Mouse (Mus musculus): Measurements from ENCODE around the gene Vmp1. TPM values are rescaled to one million over a fixed set of nuclear protein-coding genes. Genes with fewer than 3 reads are reported as not detected.
A peak's percentile ranks its signal among the peaks of the same experiment; 100 is the strongest.

Vmp1 gene
- polyA plus RNA-seq, 1 experiment = 65.3 TPM

GRCm38 (mm10) chr11:86701151-86701550, 17.5 kb upstream of the Vmp1 start:
- TF ChIP-seq POLR2A (IDR thresholded peaks at IDR 0.05; ENCODE audit: borderline replicate concordance, extremely low read depth, low read depth, low read length) (no peak), CTCF (IDR thresholded peaks at IDR 0.05; ENCODE audit: insufficient read depth, low read length) (no peak)
- 92% methylated on average over 4 of the region's 4 CpGs for WGBS
- DNase-seq = no peak
- H3K4me1 ChIP-seq (ENCODE audit: control insufficient read depth, insufficient read depth, low read length) = no peaks in the 10 kb centered on the region
- H3K4me3 ChIP-seq (replicated peaks; ENCODE audit: extremely low read depth, low read depth, low read length) = no peak overlapping the region

- WGBS = 74% methylated on average over 4 of the region's 4 CpGs
- DNase-seq = no peak
- no peaks in the 10 kb centered on the region for H3K4me1 ChIP-seq (ENCODE audit: control insufficient read depth, insufficient read depth, low read length)
Measured at GRCm38 (mm10) chr11:86695461-86695860, 11.8 kb upstream of the Vmp1 start.

GRCm38 (mm10) chr11:86692546-86692945, 8.9 kb upstream of the Vmp1 start:
- DNase-seq = no peak
- TF ChIP-seq CTCF (IDR thresholded peaks at IDR 0.05; ENCODE audit: insufficient read depth, low read length) (no peak), POLR2A (IDR thresholded peaks at IDR 0.05; ENCODE audit: borderline replicate concordance, extremely low read depth, low read depth, low read length) (no peak)
- no peaks in the 10 kb centered on the region for H3K4me1 ChIP-seq (ENCODE audit: control insufficient read depth, insufficient read depth, low read length)
- 84% methylated on average over 2 of the region's 2 CpGs for WGBS
- H3K4me3 ChIP-seq (replicated peaks; ENCODE audit: extremely low read depth, low read depth, low read length) = no peak overlapping the region

More at GRCm38 (mm10) chr11:86695461-86695860, 11.8 kb upstream of the Vmp1 start:
- TF ChIP-seq POLR2A (IDR thresholded peaks at IDR 0.05; ENCODE audit: borderline replicate concordance, extremely low read depth, low read depth, low read length) (no peak), CTCF (IDR thresholded peaks at IDR 0.05; ENCODE audit: insufficient read depth, low read length) (no peak)
- no peak overlapping the region for H3K4me3 ChIP-seq (replicated peaks; ENCODE audit: extremely low read depth, low read depth, low read length)

- Histone ChIP-seq H3K4me1 (ENCODE audit: control insufficient read depth, insufficient read depth, low read length) (no peaks in the 10 kb centered on the region), H3K4me3 (replicated peaks; ENCODE audit: extremely low read depth, low read depth, low read length) (no peak overlapping the region)
- WGBS = 82% methylated on average over 2 of the region's 2 CpGs
- no peak for DNase-seq
- no peak for TF ChIP-seq CTCF (IDR thresholded peaks at IDR 0.05; ENCODE audit: insufficient read depth, low read length)
- TF ChIP-seq POLR2A (IDR thresholded peaks at IDR 0.05; ENCODE audit: borderline replicate concordance, extremely low read depth, low read depth, low read length) = no peak
Measured at GRCm38 (mm10) chr11:86691956-86692355, 8.3 kb upstream of the Vmp1 start.

- TF ChIP-seq CTCF (IDR thresholded peaks at IDR 0.05; ENCODE audit: insufficient read depth, low read length) = no peak
- TF ChIP-seq POLR2A (IDR thresholded peaks at IDR 0.05; ENCODE audit: borderline replicate concordance, extremely low read depth, low read depth, low read length) = no peak
- Histone ChIP-seq H3K4me1 (ENCODE audit: control insufficient read depth, insufficient read depth, low read length) (no peaks in the 10 kb centered on the region), H3K4me3 (replicated peaks; ENCODE audit: extremely low read depth, low read depth, low read length) (no peak overlapping the region)
- WGBS = 90% methylated on average over 3 of the region's 3 CpGs
- no peak for DNase-seq
Measured at GRCm38 (mm10) chr11:86691482-86691881, 7.8 kb upstream of the Vmp1 start.

GRCm38 (mm10) chr11:86690383-86690782, 6.7 kb upstream of the Vmp1 start:
- H3K4me1 ChIP-seq (ENCODE audit: control insufficient read depth, insufficient read depth, low read length) = no peaks in the 10 kb centered on the region
- DNase-seq = no peak
- TF ChIP-seq POLR2A (IDR thresholded peaks at IDR 0.05; ENCODE audit: borderline replicate concordance, extremely low read depth, low read depth, low read length) = no peak
- no peak for TF ChIP-seq CTCF (IDR thresholded peaks at IDR 0.05; ENCODE audit: insufficient read depth, low read length)
- H3K4me3 ChIP-seq (replicated peaks; ENCODE audit: extremely low read depth, low read depth, low read length) = no peak overlapping the region
- WGBS = 79% methylated on average over 3 of the region's 3 CpGs

- DNase-seq = no peak
- 82% methylated on average over 1 of the region's 1 CpGs for WGBS
- no peak for TF ChIP-seq POLR2A (IDR thresholded peaks at IDR 0.05; ENCODE audit: borderline replicate concordance, extremely low read depth, low read depth, low read length)
- TF ChIP-seq CTCF (IDR thresholded peaks at IDR 0.05; ENCODE audit: insufficient read depth, low read length) = no peak
- H3K4me1 ChIP-seq (ENCODE audit: control insufficient read depth, insufficient read depth, low read length) = peaks cover 6% of the 10 kb centered on the region
- H3K4me3 ChIP-seq (replicated peaks; ENCODE audit: extremely low read depth, low read depth, low read length) = no peak overlapping the region
Measured at GRCm38 (mm10) chr11:86685366-86685765, 1.7 kb upstream of the Vmp1 start.

- Histone ChIP-seq H3K4me1 (ENCODE audit: control insufficient read depth, insufficient read depth, low read length) (peaks cover 6% of the 10 kb centered on the region), H3K4me3 (replicated peaks; ENCODE audit: extremely low read depth, low read depth, low read length) (peak overlapping the region; percentile 98)
- 4% methylated on average over 20 of the region's 20 CpGs for WGBS
- no peak for TF ChIP-seq CTCF (IDR thresholded peaks at IDR 0.05; ENCODE audit: insufficient read depth, low read length)
- TF ChIP-seq POLR2A (IDR thresholded peaks at IDR 0.05; ENCODE audit: borderline replicate concordance, extremely low read depth, low read depth, low read length) = no peak
- no peak for DNase-seq
Measured at GRCm38 (mm10) chr11:86684126-86685012, 733 bp upstream of the Vmp1 start.

- TF ChIP-seq CTCF (IDR thresholded peaks at IDR 0.05; ENCODE audit: insufficient read depth, low read length) = no peak
- no peak for TF ChIP-seq POLR2A (IDR thresholded peaks at IDR 0.05; ENCODE audit: borderline replicate concordance, extremely low read depth, low read depth, low read length)
- Histone ChIP-seq H3K4me1 (ENCODE audit: control insufficient read depth, insufficient read depth, low read length) (peaks cover 6% of the 10 kb centered on the region), H3K4me3 (replicated peaks; ENCODE audit: extremely low read depth, low read depth, low read length) (peak overlapping the region; percentile 98)
- 23% methylated on average over 7 of the region's 7 CpGs for WGBS
- no peak for DNase-seq
Measured at GRCm38 (mm10) chr11:86682861-86683260, 775 bp downstream of the Vmp1 start.

GRCm38 (mm10) chr11:86681423-86681822, 2.2 kb downstream of the Vmp1 start:
- TF ChIP-seq POLR2A (IDR thresholded peaks at IDR 0.05; ENCODE audit: borderline replicate concordance, extremely low read depth, low read depth, low read length) (no peak), CTCF (IDR thresholded peaks at IDR 0.05; ENCODE audit: insufficient read depth, low read length) (no peak)
- no peak for DNase-seq
- WGBS = 57% methylated on average over 3 of the region's 3 CpGs
- Histone ChIP-seq H3K4me1 (ENCODE audit: control insufficient read depth, insufficient read depth, low read length) (peaks cover 6% of the 10 kb centered on the region), H3K4me3 (replicated peaks; ENCODE audit: extremely low read depth, low read depth, low read length) (no peak overlapping the region)

All from lung, adult 2 months (tissue).